Mouse (Mus musculus) liver, adult 2 months (tissue): ENCODE measurements around the gene Dtx1. TPM values are rescaled to one million over a fixed set of nuclear protein-coding genes. Genes with fewer than 3 reads are reported as not detected.

Source experiments
- DNase-seq: peaks from one replicate; pipeline ENCODE4 v3.0.0-alpha.2; 2011; ENCODE audit warnings: low read depth, low spot score; ENCODE audit errors: extremely low read depth
- H3K27ac ChIP-seq: fragments of 200-500 bp; replicated peaks from 2 replicates; pipeline ENCODE4 v1.5.1; 2012; ENCODE audit warnings: low read depth, mild to moderate bottlenecking, control low read depth, inconsistent platforms, low read length; ENCODE audit not compliant: insufficient read depth
- H3K27me3 ChIP-seq: fragments of 200-500 bp; 2 replicates; pipeline ENCODE4 v1.6.1; 2012; ENCODE audit warnings: mild to moderate bottlenecking, moderate library complexity, low read length, inconsistent platforms; ENCODE audit not compliant: control insufficient read depth, insufficient read depth
- H3K36me3 ChIP-seq: fragments of 200-500 bp; 2 replicates; pipeline ENCODE4 v1.6.1; 2012; ENCODE audit warnings: low read length, inconsistent platforms; ENCODE audit not compliant: control insufficient read depth, insufficient read depth
- H3K4me1 ChIP-seq: fragments of 200-500 bp; 2 replicates; pipeline ENCODE4 v1.6.1; 2011; ENCODE audit warnings: low read length; ENCODE audit not compliant: control insufficient read depth, insufficient read depth
- H3K4me3 ChIP-seq: fragments of 200-500 bp; 2 replicates; pipeline ENCODE4 v1.5.1; 2011; ENCODE audit warnings: low read depth, mild to moderate bottlenecking, control low read depth, low read length, moderate library complexity; ENCODE audit not compliant: insufficient read depth
- H3K79me2 ChIP-seq: fragments of 200-500 bp; 2 replicates; pipeline ENCODE4 v1.6.1; 2012; ENCODE audit warnings: inconsistent platforms, mild to moderate bottlenecking, low read length, moderate library complexity; ENCODE audit not compliant: control insufficient read depth, insufficient read depth
- H3K9ac ChIP-seq: fragments of 200-500 bp; 2 replicates; pipeline ENCODE4 v1.6.1; 2012; ENCODE audit warnings: low read depth, mild to moderate bottlenecking, control low read depth, inconsistent platforms, low read length
- CTCF ChIP-seq: fragments of 200-500 bp; IDR thresholded peaks from 2 replicates; pipeline ENCODE4 v1.5.1; 2011; ENCODE audit warnings: low read depth, low read length, control low read depth
- POLR2A ChIP-seq: fragments of 200-500 bp; IDR thresholded peaks from 2 replicates; pipeline ENCODE4 v1.6.1; 2011; ENCODE audit warnings: low read length, control low read depth; ENCODE audit not compliant: insufficient read depth; ENCODE audit errors: extremely low read depth
- WGBS: fragments of 180-500 bp; shearing (Covaris S2); methylation state at CpG from one replicate; pipeline ENCODE4 v1.1.7; 2018; 5-methylcytosine and 5-hydroxymethylcytosine counted together
- polyA plus RNA-seq: library from polyadenylated mRNA; depleted of rRNA; stranded (reverse); fragments of >200 nt; gene quantifications from 2 replicates; pipeline ENCODE4 v1.2.3, GENCODE M21; 2012
- total RNA-seq: library from RNA; depleted of rRNA; stranded (reverse); fragments of >200 nt; gene quantifications from 2 replicates; pipeline ENCODE4 v1.2.3, GENCODE M21; 2014

Gene Dtx1
- total and polyA plus RNA-seq, 2 experiments, result 0.65 to 1.3 TPM

- H3K36me3 ChIP-seq, result no peaks in the 10 kb centered on the region
- DNase-seq, result no peak
- H3K4me1 ChIP-seq, result peaks cover 4% of the 10 kb centered on the region; the same call in 1 of the 2 replicates
- H3K4me3 ChIP-seq, result no peak overlapping the region
- 50% methylated on average over 12 of the region's 12 CpGs for WGBS
- TF ChIP-seq CTCF, result peak; percentile 9; the same call in 1 of the 2 replicates
- TF ChIP-seq POLR2A, result no peak
- H3K9ac ChIP-seq, result no peak overlapping the region
- H3K27ac ChIP-seq, result no peak overlapping the region
- peaks cover 4% of the 10 kb centered on the region for H3K27me3 ChIP-seq
- no peaks in the 10 kb centered on the region for H3K79me2 ChIP-seq
Measured at GRCm38 (mm10) chr5:120647814-120648491, 63.8 kb downstream of the Dtx1 start.

- Histone ChIP-seq H3K4me1 (peaks cover 4% of the 10 kb centered on the region; the same call in 1 of the 2 replicates), H3K27ac (no peak overlapping the region), H3K27me3 (peaks cover 4% of the 10 kb centered on the region), H3K9ac (no peak overlapping the region), H3K36me3 (no peaks in the 10 kb centered on the region), H3K4me3 (no peak overlapping the region), H3K79me2 (no peaks in the 10 kb centered on the region)
- TF ChIP-seq POLR2A (no peak), CTCF (no peak)
- no peak for DNase-seq
- 84% methylated on average over 4 of the region's 4 CpGs for WGBS
Measured at GRCm38 (mm10) chr5:120647361-120647760, 64.4 kb downstream of the Dtx1 start.

- DNase-seq, result peak; percentile 67
- Histone ChIP-seq H3K9ac (no peak overlapping the region), H3K4me1 (peaks cover 4% of the 10 kb centered on the region; the same call in 1 of the 2 replicates), H3K4me3 (no peak overlapping the region), H3K27me3 (peaks cover 4% of the 10 kb centered on the region), H3K27ac (no peak overlapping the region), H3K79me2 (no peaks in the 10 kb centered on the region), H3K36me3 (no peaks in the 10 kb centered on the region)
- 8% methylated on average over 6 of the region's 6 CpGs for WGBS
- TF ChIP-seq POLR2A, result no peak
- TF ChIP-seq CTCF, result no peak
Measured at GRCm38 (mm10) chr5:120645851-120646250, 65.9 kb downstream of the Dtx1 start.

- TF ChIP-seq CTCF (no peak), POLR2A (no peak)
- peaks cover 4% of the 10 kb centered on the region; the same call in 1 of the 2 replicates for H3K4me1 ChIP-seq
- no peak overlapping the region for H3K4me3 ChIP-seq
- H3K27ac ChIP-seq, result no peak overlapping the region
- WGBS, result 41% methylated on average over 3 of the region's 3 CpGs
- no peak for DNase-seq
- H3K79me2 ChIP-seq, result no peaks in the 10 kb centered on the region
- no peak overlapping the region for H3K9ac ChIP-seq
- peaks cover 2% of the 10 kb centered on the region for H3K27me3 ChIP-seq
- H3K36me3 ChIP-seq, result no peaks in the 10 kb centered on the region
Measured at GRCm38 (mm10) chr5:120644227-120644626, 67.5 kb downstream of the Dtx1 start.

GRCm38 (mm10) chr5:120643365-120644085 is 68.2 kb downstream of the Dtx1 start:
- Histone ChIP-seq H3K4me3 (no peak overlapping the region), H3K27me3 (no peaks in the 10 kb centered on the region), H3K27ac (no peak overlapping the region), H3K79me2 (no peaks in the 10 kb centered on the region), H3K9ac (no peak overlapping the region), H3K4me1 (0 out of 2 replicates have a peak, but pooled peaks cover 1% of the 10 kb centered on the region), H3K36me3 (no peaks in the 10 kb centered on the region)
- TF ChIP-seq POLR2A (no peak), CTCF (no peak)
- no peak for DNase-seq
- 30% methylated on average over 14 of the region's 14 CpGs for WGBS

- Histone ChIP-seq H3K4me1 (no peaks in the 10 kb centered on the region), H3K27ac (no peak overlapping the region), H3K36me3 (no peaks in the 10 kb centered on the region), H3K27me3 (no peaks in the 10 kb centered on the region), H3K79me2 (no peaks in the 10 kb centered on the region), H3K9ac (no peak overlapping the region), H3K4me3 (no peak overlapping the region)
- 91% methylated on average over 7 of the region's 7 CpGs for WGBS
- no peak for DNase-seq
- TF ChIP-seq POLR2A, result no peak
- no peak for TF ChIP-seq CTCF
Measured at GRCm38 (mm10) chr5:120640094-120640493, 71.6 kb downstream of the Dtx1 start.
